Mouse (Mus musculus): ENCODE measurements around the gene Idh2.

GRCm38 (mm10) chr7:80053147-80053546, 62.0 kb downstream of the Idh2 start:
- no peak for TF ChIP-seq CTCF (IDR thresholded peaks at IDR 0.05; ENCODE audit: borderline replicate concordance, insufficient read depth, low read depth, low read length)
- no peak for TF ChIP-seq POLR2A (IDR thresholded peaks at IDR 0.05; ENCODE audit: borderline replicate concordance, insufficient read depth, low read length)

All from cerebellum, adult 2 months (tissue).